Mouse (Mus musculus) left cerebral cortex, postnatal 14 days (tissue): Measurements from ENCODE around the gene Nfkbid. TPM values are rescaled to one million over a fixed set of nuclear protein-coding genes. Genes with fewer than 3 reads are reported as not detected.

Experiments used
- DNase-seq, 2 experiments: peaks; one replicate each; pipeline ENCODE4 v3.0.0; 2021 to 2022; ENCODE audit warnings: low spot score in 2 of 2, mixed read lengths in 1 of 2
- intact Hi-C: fragments of 180-260 bp; cut with DNase I; formaldehyde crosslinking; loops from one replicate; pipeline ENCODE4 v1.15.1; 2025
- long read RNA-seq, 2 experiments: library from polyadenylated mRNA; stranded (forward); transcript quantifications; one replicate each; pipeline ENCODE4 v2.0.0; 2021
- total RNA-seq, 2 experiments: library from RNA; stranded (reverse); gene quantifications; 2 replicates each; pipeline ENCODE4 v1.2.3; 2021

Gene Nfkbid
- 1 to 10 TPM; 2.8 to 4.2 TPM for total RNA-seq
- long read RNA-seq, experiment 1, partial matches to known transcripts = 0 of 2 reads
- long read RNA-seq, experiment 1, other reads (novel, unspliced or antisense) = 1 of 2 reads
- long read RNA-seq, experiment 2, partial matches to known transcripts = 0 of 7 reads
- long read RNA-seq, experiment 2, other reads (novel, unspliced or antisense) = 5 of 7 reads

DNA sequence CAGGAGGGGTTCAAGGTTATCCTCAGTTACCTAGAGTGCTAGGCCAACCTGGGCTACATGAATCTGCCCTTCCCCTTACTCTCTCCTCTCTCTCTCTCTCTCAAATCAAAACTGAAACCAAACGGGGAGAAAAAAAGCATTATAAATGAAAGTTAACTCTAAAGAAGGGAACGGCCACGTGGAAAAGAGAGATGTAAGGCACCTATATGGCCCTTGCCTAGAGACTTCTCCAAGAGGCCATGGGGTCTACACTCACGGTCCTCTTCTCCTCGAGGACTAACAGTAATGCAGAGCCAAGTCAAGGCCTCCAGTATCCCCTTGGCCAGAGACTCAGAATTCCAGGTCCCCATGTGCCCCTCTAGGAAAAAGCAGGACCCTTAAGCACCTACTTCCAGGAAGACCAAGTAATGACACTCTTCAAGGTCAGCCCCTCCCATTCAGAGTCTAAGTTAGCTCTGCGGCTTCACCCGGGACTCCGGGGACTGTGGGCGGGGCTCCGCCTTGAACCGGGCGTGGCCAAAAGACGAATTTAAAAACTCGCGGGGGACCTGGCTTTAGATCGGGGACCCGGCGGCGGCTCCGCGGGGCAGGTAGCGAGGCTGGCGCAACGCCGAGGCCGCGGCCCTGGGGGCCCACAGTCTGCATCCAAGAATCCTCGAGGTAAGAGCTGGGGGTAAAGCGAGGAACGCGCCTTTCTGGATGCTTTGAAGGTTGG, at the start of gene Nfkbid:
Gene Nfkbid, plus strand, starts transcription at position 558 of the 715 bp plus-strand sequence.
- peak in 1 of 2 experiments; percentile 59 for DNase-seq
- intact Hi-C loops = no loop called here

- peak; percentile 96 to 98 for DNase-seq
- intact Hi-C loops = loop anchor here (2.0 to 5.0 kb wide), 2 partner anchors 36 to 57 kb away; no protein-coding TSS in a partner anchor
Observed at GRCm38 (mm10) chr7:30373501-30373962, 48.0 kb upstream of the Nfkbid start.

DNA sequence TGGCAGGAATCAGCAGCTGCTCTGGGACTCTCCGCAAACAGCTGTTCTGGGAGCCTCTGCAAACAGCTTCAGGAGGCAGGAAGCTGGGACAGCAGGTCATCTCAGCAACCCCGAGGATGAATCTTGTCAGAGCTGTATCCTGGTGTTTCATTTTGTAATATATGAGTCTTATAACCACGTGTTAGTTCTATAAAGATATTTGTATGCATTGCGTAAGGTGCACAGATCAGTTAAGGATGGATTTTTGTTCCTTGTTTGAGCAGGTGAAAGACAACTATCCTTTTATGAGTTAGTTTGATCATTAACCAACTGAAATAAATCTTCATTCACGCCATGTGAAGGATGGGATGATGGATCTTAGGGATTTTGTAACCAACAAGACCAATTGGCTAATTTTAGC, 41.5 kb upstream of the Nfkbid start:
- intact Hi-C loops = no loop called here
- no peak for DNase-seq

- intact Hi-C loops = no loop called here
- no peak for DNase-seq
Observed at GRCm38 (mm10) chr7:30384106-30384505, 37.4 kb upstream of the Nfkbid start.

GRCm38 (mm10) chr7:30392746-30393520, 28.6 kb upstream of the Nfkbid start:
- DNase-seq = no peak
- intact Hi-C loops = no loop called here

DNA sequence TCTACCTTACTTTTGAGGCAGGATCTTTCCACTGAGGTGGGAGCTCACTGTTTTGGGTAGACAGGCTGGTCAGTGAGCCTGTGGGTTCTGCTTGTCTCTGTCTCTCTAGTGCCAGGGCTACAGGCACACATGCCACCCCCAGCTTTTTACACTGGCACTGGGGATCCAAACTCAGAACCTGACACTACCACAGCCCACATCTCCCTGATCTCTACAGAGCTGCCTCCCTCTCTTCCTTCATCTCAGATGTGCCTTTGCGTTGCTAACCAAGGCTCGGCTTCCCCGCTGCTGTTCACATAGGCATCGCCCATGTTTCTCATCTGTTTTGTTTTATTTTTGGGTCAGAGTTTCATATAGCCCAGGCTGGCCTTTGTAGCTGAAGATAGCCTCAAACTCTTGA, 27.9 kb upstream of the Nfkbid start:
- intact Hi-C loops = no loop called here
- no peak for DNase-seq

DNA sequence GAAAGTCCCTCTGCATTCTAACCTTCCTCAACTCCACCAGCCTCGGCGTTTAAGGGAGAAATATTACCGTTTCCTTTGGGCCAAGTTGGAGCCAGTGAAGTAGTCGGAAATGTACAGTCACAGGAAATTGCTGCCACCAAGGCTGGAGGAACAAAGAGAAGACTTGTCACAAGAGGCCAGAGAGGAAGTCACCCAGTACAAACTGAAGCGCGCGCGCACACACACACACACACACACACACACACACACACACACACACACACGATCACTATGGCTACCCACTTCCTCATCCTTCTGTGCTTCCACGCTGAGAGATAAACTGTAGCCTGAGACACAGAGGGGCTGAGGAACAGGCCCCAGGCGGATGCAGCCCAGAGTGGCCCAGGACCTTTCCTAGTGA, 27.2 kb upstream of the Nfkbid start:
- DNase-seq = peak; percentile 35 to 52
- intact Hi-C loops = no loop called here

DNA sequence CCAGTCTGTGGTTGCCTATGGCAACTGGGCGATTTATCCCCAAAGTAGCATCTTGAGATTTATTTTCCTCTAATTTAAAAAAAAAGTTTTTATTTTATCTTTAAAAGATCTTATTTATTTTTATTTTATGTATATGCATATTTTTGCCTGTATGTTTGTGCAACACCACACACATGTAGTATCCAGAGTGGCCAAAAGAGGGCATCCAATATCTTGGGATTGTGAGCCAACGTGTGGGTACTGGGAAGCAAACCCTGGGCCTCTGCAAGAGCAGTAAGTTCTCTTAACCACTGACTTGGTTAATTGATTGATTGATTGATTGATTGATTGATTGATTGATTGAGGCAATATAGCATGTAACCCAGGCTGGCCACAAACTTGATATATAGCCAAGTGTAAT, 26.7 kb upstream of the Nfkbid start:
- DNase-seq = no peak
- intact Hi-C loops = no loop called here

- no peak for DNase-seq
- intact Hi-C loops = no loop called here
Observed at GRCm38 (mm10) chr7:30399671-30400070, 21.9 kb upstream of the Nfkbid start.

DNA sequence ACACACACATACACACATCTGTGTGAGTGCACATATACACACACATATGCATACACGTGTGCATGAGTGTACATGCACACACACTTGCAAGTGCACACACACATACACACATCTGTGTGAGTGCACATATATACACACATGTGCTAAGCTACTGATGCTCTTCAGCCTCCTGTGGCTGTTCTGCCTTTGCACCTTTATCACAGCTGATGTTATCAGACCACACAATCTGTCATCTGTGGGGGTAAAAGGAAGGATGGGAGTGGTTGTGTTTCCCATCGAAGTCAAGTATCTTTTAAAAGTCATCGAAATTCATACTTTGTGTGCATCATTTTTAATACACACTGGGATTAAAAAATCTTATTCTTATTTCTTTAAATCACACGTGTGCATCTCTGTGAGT, 19.2 kb upstream of the Nfkbid start:
- intact Hi-C loops = no loop called here
- DNase-seq = no peak

- intact Hi-C loops = no loop called here
- DNase-seq = no peak
Observed at GRCm38 (mm10) chr7:30408639-30409038, 12.9 kb upstream of the Nfkbid start.

GRCm38 (mm10) chr7:30409789-30410188, 11.7 kb upstream of the Nfkbid start:
- intact Hi-C loops = no loop called here

GRCm38 (mm10) chr7:30411023-30411422, 10.5 kb upstream of the Nfkbid start:
- intact Hi-C loops = no loop called here
- no peak for DNase-seq

More at GRCm38 (mm10) chr7:30409789-30410188, 11.7 kb upstream of the Nfkbid start:
- DNase-seq = no peak

DNA sequence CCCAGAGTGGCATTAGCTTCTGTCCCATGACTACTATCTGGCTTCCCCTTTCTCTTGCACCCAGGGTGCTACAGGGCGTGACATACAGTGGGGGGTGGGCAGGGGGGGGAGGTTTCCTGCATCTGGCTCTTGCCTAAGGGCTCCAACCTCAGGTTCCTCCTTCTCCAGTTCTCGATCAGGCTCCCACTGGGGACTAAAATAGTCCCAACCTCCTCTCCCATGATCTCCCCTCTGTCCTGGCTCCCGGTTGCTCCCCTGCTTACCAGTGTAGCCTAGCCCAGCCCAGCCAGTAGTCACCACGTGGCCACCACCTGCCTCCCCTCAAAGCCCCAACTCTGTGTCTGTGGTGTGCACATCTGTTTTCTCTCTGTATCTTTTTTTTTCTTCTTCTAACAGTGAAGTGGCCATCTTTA, 8.8 kb upstream of the Nfkbid start:
- DNase-seq = no peak
- intact Hi-C loops = no loop called here

- intact Hi-C loops = no loop called here
- no peak for DNase-seq
Observed at GRCm38 (mm10) chr7:30413596-30413995, 7.9 kb upstream of the Nfkbid start, which contains the start of gene Tyrobp. Gene Tyrobp, plus strand, starts transcription at chr7:30413760.

DNA sequence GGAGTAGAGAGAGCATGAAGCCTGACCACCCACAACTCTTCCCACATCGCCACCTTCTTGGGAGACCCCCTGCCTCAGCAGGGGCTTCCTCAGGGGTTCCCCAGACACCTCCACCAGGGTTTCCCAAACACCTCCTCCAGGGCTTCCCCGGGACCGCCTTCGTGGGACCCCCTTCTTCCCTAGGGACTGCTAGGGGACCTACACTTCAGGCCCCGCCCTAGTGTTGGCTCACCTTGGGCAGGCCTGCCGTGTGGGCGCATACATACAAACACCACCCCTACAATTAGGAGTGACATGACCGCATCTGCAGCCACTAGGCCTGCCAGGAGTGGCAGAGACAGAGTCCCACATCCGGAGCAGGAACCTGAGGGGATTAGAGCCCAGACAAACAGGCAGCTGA, 3.7 kb upstream of the Nfkbid start:
- intact Hi-C loops = no loop called here
- DNase-seq = no peak

DNA sequence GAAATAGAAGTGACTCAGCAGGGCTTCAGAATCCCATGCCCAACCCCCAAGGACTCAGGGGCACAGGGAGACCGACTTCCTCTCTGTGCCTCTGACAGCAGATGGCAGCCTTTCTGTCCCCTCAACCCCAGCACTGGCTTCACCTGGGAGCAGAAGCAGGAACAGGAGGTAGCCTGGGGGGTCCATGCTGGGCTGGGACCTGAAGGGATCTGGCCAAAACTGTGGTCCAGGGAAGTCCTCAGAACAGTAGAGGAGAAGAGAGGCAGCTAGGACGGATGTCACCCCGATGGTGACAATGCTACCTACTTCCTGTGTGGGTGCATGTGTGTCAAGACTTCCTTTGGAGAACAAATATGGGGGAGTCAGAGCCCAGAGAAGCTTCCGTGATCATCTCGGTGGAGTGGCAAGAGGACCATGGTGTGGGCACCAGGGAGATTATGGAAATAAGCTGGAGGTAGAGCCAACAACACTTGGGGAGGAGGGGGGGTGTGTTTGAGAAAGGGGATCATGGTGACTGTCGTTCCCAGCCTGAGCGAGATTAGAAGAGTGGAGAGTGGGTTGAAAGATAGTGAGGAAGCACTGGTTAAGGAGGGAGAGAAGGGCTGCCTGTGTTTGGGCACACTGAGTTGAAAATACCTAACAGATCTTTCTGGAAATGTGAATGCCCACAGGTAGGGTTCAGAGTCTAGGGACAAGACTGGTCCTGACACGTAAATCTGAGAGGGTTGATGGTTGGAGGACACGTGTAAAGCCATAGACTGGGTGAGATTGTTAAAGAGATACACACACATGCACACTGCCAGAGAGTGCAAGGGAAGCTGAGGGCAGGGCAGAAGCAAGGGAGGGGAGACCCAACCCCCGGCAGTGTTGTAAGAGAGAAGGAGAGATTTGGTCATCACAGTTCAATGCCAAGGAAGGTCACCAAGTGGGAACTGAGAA, 1.7 kb upstream of the Nfkbid start, which contains the start of gene Hcst:
Gene Hcst, minus strand, starts transcription at position 294 of the 939 bp plus-strand sequence.
- intact Hi-C loops = no loop called here

GRCm38 (mm10) chr7:30420673-30421072, 859 bp upstream of the Nfkbid start:
- intact Hi-C loops = no loop called here
- no peak for DNase-seq

More for the DNA sequence above, 1.7 kb upstream of the Nfkbid start, which contains the start of gene Hcst:
- DNase-seq = no peak

GRCm38 (mm10) chr7:30421890-30422435, 431 bp downstream of the Nfkbid start:
- intact Hi-C loops = no loop called here
- peak; percentile 93 to 96 for DNase-seq
